Mouse (Mus musculus) cerebellum, postnatal 10 days (tissue): ENCODE results near the gene Col4a1.
A peak's percentile ranks its signal among the peaks of the same experiment; 100 is the strongest.

Experiments
- DNase-seq, 2 experiments: peaks; one replicate each; pipeline ENCODE4 v3.0.0; 2021; ENCODE audit warnings: mixed read lengths in 2 of 2

The Col4a1 gene

DNA sequence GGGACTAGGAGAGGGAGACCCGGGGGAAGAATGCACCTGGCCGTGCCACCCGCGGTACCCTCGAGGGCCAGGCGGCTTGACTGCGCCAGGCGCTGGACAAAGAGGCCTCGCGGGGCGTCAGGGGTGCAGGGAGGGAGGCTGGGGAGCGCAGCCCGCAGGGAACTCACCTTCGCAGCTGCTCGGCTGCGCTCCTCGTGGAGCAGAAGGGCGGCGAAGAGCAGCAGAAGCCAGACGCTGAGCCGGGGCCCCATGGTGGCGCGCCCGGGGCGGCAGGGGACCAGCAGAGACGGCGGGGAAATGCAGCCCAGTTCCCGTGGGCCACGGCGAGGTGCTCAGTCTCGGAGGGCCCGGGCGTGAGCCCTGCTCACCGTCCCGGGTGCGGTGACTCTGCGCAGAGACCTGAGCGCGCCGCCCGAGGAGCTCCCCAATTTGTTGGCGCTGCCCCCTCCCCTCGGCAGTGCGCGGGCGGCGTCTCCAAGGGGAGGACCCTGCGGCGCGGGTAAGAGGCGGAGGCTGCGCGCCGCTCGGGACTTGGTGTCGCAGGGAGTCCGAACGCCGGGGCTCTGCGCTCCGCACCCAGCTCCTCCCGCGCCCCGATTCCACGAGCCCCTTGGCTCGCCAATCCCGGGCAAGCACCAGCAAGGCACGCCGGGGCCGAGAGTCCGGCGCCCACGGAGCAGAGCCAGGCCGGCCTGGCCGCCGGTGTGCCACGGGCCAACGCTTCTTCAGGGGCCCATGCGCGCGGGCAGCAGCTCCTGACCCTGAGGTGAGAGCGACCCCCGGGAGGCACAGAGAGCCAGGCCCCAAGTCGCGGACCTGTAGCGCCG lies at the start of gene Col4a1, which contains the start of gene Col4a2:
Col4a1 (minus strand) TSS at position 478 of the 827 bp plus-strand sequence.
Col4a2 (plus strand) TSS at position 457 of the 827 bp plus-strand sequence.
- DNase-seq, result peak; percentile 41 to 53

- DNase-seq, result no peak
These were observed 49.1 kb upstream of the Col4a1 start for GRCm38 (mm10) chr8:11361546-11362277.

- peak; percentile 58 to 70 for DNase-seq
These were observed 47.2 kb upstream of the Col4a1 start for GRCm38 (mm10) chr8:11359846-11360245.

GRCm38 (mm10) chr8:11357921-11358436 lies 45.4 kb upstream of the Col4a1 start:
- no peak for DNase-seq

DNA sequence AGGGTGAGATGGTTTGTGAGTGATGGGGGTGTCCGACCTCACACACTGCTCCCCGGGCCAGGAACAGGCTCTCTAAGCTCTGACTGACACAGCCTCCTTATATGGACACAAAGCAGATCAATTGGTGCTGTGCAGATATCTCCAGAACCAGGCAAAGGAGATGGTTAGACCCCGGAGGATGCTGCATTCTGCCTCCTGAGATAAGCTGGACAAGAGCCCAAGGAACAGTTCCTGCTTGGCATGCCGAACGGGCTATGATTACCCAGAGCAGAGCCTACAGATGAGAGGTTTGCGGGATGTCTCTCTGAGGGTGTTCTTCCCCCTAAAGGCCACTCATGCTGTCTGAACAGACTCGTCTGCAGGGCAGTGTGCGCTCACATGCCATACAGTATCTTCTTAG lies 44.1 kb upstream of the Col4a1 start:
- peak in 1 of 2 experiments; percentile 34 for DNase-seq

DNA sequence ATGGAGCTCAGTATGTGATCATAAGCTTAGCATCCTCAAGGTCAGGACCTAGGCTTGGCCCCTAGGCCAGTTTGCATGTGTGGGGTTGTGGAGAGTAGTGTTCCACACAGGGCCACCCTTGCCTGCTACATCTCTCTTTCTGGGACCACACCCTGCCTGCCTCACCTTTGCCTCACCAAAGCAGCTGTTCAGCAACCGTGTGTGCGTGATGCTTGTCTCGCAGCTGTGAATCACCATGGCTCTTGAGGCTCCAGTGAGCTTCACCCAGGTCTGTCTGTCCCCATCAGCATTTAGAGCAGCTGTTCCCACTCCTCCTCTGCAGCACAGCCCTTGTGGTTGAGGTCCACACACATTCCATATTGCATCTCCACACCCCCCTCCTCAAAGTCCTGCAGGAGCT lies 43.3 kb upstream of the Col4a1 start:
- no peak for DNase-seq

GRCm38 (mm10) chr8:11354800-11355451 lies 42.3 kb upstream of the Col4a1 start:
- DNase-seq, result no peak

DNA sequence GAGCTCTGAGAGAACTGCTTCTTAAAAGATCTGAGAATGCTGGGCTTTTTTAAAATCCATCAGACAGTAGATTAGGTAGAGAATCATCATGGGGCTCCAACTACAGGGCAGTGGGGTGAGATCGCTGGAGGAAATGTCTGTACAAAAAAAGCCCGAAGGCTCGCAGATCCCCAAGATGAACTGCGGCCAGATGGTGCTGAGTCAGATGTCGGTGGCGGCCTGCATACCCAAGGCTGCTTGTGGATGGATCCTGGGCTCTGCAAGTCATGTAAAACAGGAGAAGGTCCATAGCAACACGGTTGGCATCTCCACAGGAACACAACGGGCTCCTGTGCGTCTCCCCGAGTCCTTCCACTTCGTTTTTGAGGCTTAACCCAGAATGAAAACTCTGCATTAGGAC lies 39.9 kb upstream of the Col4a1 start:
- DNase-seq, result no peak

GRCm38 (mm10) chr8:11351355-11351754 lies 38.7 kb upstream of the Col4a1 start:
- no peak for DNase-seq

- no peak for DNase-seq
These were observed 36.0 kb upstream of the Col4a1 start for GRCm38 (mm10) chr8:11348622-11349021.

DNA sequence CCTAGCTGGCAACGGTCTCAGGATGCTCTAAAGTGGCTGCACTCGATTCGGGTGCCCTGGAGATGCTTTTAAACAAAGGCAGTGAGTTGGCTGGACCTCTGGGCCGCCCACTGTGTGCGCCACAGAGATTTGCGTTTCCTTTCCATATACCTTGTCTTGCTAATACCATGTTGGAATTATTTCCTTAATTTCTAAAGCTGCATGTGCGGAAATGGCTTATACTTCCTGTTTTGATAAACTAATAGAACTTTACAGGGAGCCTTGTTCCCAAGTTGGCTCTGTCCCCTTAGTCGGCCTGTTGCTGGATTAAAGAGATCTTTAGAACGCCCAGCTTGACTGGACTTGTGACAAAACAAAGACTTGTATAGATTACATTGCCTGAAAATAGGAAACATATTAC lies 35.1 kb upstream of the Col4a1 start:
- no peak for DNase-seq

DNA sequence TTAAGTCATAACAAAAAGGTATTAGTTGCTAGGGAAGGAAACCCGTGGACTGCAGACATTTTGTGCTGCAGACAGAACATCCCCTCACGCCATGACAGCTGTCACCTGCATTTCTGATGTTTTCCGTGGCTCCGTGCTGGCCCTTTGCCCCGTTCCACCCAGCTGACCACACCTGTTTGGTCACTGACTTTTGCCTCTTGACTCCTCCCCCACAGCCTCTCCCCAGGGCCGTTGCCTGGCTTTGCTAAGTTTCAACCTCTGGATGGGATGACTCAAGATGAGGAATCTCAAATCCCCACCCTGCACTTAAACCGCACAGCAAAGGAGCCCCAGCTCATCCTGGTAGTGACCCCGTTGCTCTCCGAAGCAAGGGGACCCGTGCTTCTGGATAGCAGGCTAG lies 33.6 kb upstream of the Col4a1 start:
- DNase-seq, result no peak

- DNase-seq, result no peak
These were observed 31.8 kb upstream of the Col4a1 start for GRCm38 (mm10) chr8:11344459-11344858.

GRCm38 (mm10) chr8:11341111-11341566 lies 28.5 kb upstream of the Col4a1 start:
- DNase-seq, result no peak

DNA sequence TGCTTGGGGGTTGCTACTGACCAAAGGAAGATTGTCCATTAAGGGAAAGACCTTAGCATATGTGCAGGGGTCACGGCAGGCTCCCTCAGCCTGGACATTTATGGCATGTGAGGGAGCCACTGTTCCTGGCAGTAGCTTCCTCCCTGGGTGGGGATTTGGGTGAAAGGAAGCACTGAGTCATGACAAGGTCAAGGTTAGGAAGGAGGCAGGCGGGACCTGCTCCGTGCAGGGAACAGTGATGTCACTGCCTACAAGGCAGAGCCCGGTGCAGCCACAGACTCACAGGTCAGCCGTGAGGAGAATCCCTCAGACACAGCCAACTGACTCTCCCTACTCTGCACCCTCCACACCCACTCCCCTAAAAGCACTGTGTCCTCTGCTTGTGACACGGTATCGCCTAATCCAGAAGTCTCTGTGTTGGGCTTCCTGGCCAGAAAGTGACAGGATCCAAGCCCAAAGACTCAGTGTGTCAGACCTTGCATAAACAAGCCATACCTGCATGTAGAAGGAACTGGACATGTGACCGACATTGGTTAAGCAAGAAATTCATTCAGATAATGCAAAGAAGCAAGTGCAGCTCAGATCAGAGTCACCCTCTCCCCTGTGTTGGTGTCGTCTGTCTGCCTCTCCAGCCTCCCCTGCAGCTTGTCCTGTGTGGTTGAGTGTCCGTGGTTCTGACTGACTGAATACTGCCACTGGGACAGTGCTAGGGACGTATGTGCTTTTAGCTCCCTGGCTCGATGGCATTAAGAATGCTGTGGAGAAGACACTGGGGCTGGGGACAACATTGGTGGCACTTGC lies 27.9 kb upstream of the Col4a1 start:
- DNase-seq, result no peak

DNA sequence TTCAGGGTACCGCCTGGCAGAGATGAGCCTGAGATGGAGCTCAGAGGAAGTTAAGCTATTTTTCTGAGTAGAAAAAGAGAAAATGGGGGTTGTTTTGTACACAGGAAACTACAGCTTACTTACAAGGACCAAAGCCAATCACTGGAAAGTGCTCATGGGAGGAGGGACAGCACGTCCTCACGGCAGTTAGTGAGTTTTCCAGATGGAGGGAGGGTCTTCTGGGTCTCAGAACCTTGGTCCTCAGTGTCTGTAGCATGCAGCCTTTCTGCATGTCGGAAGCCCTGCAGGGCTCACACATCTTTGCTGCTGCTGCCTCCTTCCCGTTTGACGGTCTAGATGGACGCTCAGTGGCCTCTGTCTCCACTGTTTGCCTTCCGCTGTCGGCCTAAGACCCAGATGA lies 25.9 kb upstream of the Col4a1 start:
- DNase-seq, result no peak

DNA sequence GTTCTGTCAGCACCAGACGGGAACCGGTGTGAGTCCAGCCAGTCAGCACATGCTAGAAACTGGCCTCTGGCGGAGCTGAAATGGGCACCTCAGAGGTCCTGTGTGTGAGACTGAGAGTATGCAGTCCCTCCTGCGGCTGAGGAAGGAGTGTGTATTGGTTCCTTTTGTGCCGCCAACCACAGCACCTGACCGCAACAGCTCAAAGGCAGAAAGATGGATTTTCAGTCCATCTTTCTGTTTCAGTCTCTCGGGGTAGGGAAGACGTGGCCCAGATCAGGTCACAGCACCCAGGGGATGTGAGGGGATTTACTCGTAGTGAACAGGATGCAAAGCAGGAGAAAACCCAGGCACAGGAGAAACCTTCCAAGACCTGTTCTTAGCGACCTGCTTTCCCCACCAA lies 25.0 kb upstream of the Col4a1 start:
- no peak for DNase-seq

GRCm38 (mm10) chr8:11336346-11336745 lies 23.7 kb upstream of the Col4a1 start:
- peak; percentile 68 to 78 for DNase-seq

- DNase-seq, result no peak
These were observed 22.6 kb upstream of the Col4a1 start for GRCm38 (mm10) chr8:11335238-11335637.

GRCm38 (mm10) chr8:11334493-11334892 lies 21.9 kb upstream of the Col4a1 start:
- no peak for DNase-seq

- no peak for DNase-seq
These were observed 21.1 kb upstream of the Col4a1 start for GRCm38 (mm10) chr8:11333746-11334145.

DNA sequence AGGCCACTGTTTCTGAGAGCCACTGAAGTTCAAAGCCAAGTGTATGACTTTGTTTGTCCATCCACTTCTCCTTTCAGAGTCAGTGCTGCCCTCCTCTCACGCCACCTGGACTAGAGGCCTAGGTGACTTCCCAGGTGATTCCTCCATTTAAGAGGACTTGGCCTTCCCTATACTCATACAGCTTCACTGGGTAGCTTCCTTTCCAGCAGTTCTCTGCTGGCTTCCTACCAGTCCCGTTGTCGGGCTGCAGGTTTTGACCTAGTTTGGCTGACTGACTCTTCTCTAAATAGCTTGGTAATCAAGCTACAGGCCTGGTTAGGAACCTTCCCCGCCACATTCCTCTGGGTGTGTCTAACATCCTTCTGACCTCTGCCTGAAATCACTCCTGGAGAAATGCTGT lies 18.9 kb upstream of the Col4a1 start:
- no peak for DNase-seq
